ENCODE assay signal across 10 mouse cellular contexts in genomic region chr14:74113116-74113515, GRCm38 (mm10).
DNase-seq lines count a peak whose midpoint lies in the region; ATAC-seq lines count a peak whose summit lies in the region.
"Had no signal": no experiment of that assay in that cellular context is flagged by ENCODE, and none has a peak within 500 bp of the region (broad histone marks: within the 10 kb centered on the region; RNA-seq: fewer than 3 reads in every experiment).

No protein-coding gene starts in this region.

- DNase-seq in midbrain, embryonic 11.5 days (ENCODE audit: low spot score, missing footprints) = no peak
- no peak for DNase-seq in midbrain, embryonic 10.5 days (ENCODE audit: low spot score)
- DNase-seq in ovary, postnatal 10 days (ENCODE audit: low spot score) = no peak
- no peak for DNase-seq in embryo, embryonic 10.5 days (ENCODE audit: low spot score)
- no peak for DNase-seq in lung, postnatal 25 days (ENCODE audit: low spot score)
- DNase-seq: adrenal gland, postnatal 10 days; lung, adult 2 months had no signal

- no peaks in the 10 kb centered on the region for H3K9me3 ChIP-seq in midbrain, embryonic 11.5 days (ENCODE audit: control insufficient read depth, low read length)
- no peaks in the 10 kb centered on the region for H3K9me3 ChIP-seq in midbrain, embryonic 10.5 days (replicated peaks)
- no peaks in the 10 kb centered on the region for H3K9me3 ChIP-seq in hindbrain, embryonic 12.5 days (replicated peaks)
- no peaks in the 10 kb centered on the region for H3K9me3 ChIP-seq in midbrain, embryonic 13.5 days

- no peak overlapping the region for H3K4me2 ChIP-seq in midbrain, embryonic 11.5 days
- H3K4me2 ChIP-seq in hindbrain, embryonic 12.5 days (replicated peaks) = no peak overlapping the region
- H3K4me2 ChIP-seq in midbrain, embryonic 13.5 days (replicated peaks) = no peak overlapping the region

- no peak overlapping the region for H3K9ac ChIP-seq in midbrain, embryonic 11.5 days (ENCODE audit: low read length)
- no peak overlapping the region for H3K9ac ChIP-seq in hindbrain, embryonic 12.5 days
- no peak overlapping the region for H3K9ac ChIP-seq in midbrain, embryonic 13.5 days (replicated peaks)

- no peaks in the 10 kb centered on the region for H3K4me1 ChIP-seq in midbrain, embryonic 11.5 days (ENCODE audit: control insufficient read depth, insufficient read depth, low read length)
- no peaks in the 10 kb centered on the region for H3K4me1 ChIP-seq in midbrain, embryonic 10.5 days
- H3K4me1 ChIP-seq in hindbrain, embryonic 12.5 days = 0 out of 2 replicates have a peak, but pooled peaks cover 3% of the 10 kb centered on the region
- H3K4me1 ChIP-seq in midbrain, embryonic 13.5 days (replicated peaks) = no peaks in the 10 kb centered on the region

- no peak overlapping the region for H3K27ac ChIP-seq in midbrain, embryonic 11.5 days (ENCODE audit: low read depth, low read length)
- H3K27ac ChIP-seq in midbrain, embryonic 10.5 days (replicated peaks) = no peak overlapping the region
- no peak overlapping the region for H3K27ac ChIP-seq in hindbrain, embryonic 12.5 days
- no peak overlapping the region for H3K27ac ChIP-seq in midbrain, embryonic 13.5 days

- WGBS in midbrain, embryonic 11.5 days = 68% methylated on average over 5 of the region's 5 CpGs
- 72% methylated on average over 5 of the region's 5 CpGs for WGBS in midbrain, embryonic 10.5 days
- WGBS in hindbrain, embryonic 12.5 days = 57% methylated on average over 5 of the region's 5 CpGs
- WGBS in midbrain, embryonic 13.5 days = 43% methylated on average over 5 of the region's 5 CpGs

- ATAC-seq in midbrain, embryonic 11.5 days (ENCODE audit: low FRiP score) = 0 out of 2 replicates have a peak, but pooled peaks have one; percentile 27
- ATAC-seq in hindbrain, embryonic 12.5 days (ENCODE audit: low FRiP score) = peak; percentile 56; the same call in 1 of the 2 replicates
- peak; percentile 95 for ATAC-seq in midbrain, embryonic 13.5 days
- ATAC-seq: inflammation-experienced regulatory T-cells, adult 6 months had no signal

- no peaks in the 10 kb centered on the region for H3K27me3 ChIP-seq in midbrain, embryonic 11.5 days (ENCODE audit: control insufficient read depth, insufficient read depth, low read length)
- no peaks in the 10 kb centered on the region for H3K27me3 ChIP-seq in midbrain, embryonic 10.5 days (ENCODE audit: low read depth, poor library complexity, severe bottlenecking)
- H3K27me3 ChIP-seq in hindbrain, embryonic 12.5 days = no peaks in the 10 kb centered on the region
- no peaks in the 10 kb centered on the region for H3K27me3 ChIP-seq in midbrain, embryonic 13.5 days

- H3K36me3 ChIP-seq in midbrain, embryonic 11.5 days (ENCODE audit: control insufficient read depth, insufficient read depth, low read length) = no peaks in the 10 kb centered on the region
- H3K36me3 ChIP-seq in midbrain, embryonic 10.5 days = no peaks in the 10 kb centered on the region
- no peaks in the 10 kb centered on the region for H3K36me3 ChIP-seq in hindbrain, embryonic 12.5 days
- H3K36me3 ChIP-seq in midbrain, embryonic 13.5 days = no peaks in the 10 kb centered on the region

- H3K4me3 ChIP-seq in midbrain, embryonic 11.5 days (ENCODE audit: low read depth, low read length) = no peak overlapping the region
- H3K4me3 ChIP-seq in midbrain, embryonic 10.5 days = no peak overlapping the region
- H3K4me3 ChIP-seq in hindbrain, embryonic 12.5 days = no peak overlapping the region
- H3K4me3 ChIP-seq in midbrain, embryonic 13.5 days (replicated peaks) = no peak overlapping the region

Comparison
In these comparisons a context has a peak if more than half of its experiments do, and no peak if none do; other contexts are left out.
1. ATAC-seq: peak in every context shown above with its lines; median percentile 95 in midbrain, embryonic 13.5 days; 56 in hindbrain, embryonic 12.5 days; 27 in midbrain, embryonic 11.5 days.